ENCODE assay signal across 8 mouse cellular contexts in the genomic region with DNA sequence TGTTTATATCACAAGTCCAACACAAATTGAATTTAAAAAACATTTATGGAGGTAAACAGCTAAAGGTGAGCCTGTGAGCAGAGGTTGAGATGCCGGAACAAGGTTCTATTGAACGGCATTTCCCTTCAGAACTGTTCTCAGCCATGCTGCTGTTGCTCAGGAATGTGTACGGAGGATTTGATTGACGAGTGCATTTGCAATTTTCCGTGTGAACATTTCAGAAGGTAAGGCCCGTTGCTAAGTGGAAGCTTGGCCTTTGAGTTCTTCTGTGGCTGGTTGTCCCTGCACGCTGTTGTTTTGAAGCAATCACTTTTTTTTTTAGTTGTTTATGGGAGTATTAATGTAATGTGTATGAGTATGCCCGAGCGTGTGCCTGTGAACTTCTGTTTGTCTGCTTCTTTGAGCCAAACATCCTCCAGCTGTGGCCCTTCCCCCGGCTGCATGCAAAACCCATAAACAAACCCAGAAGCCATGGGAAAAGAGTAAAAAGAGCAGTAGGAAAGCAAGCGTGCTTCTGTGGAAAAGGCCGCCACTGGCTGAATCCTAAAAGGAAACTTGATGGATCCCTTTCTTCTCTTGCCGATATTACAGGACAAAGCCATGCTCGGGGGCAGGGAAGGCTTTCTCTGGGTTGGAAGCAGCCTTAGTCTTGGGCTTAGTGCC.
DNase-seq lines count a peak whose midpoint lies in the region; ATAC-seq lines count a peak whose summit lies in the region.

No protein-coding gene starts in this region.

- peak overlapping the region; percentile 37; the same call in 1 of the 2 replicates for H3K9ac ChIP-seq in embryonic facial prominence, embryonic 14.5 days (ENCODE audit: low read depth, low read length)
- H3K9ac ChIP-seq in hindbrain, embryonic 12.5 days: no peak overlapping the region; the same call in 1 of the 2 replicates

- peak overlapping the region; percentile 48 for H3K4me2 ChIP-seq in embryonic facial prominence, embryonic 14.5 days (ENCODE audit: low read depth, low read length)
- H3K4me2 ChIP-seq in hindbrain, embryonic 12.5 days (replicated peaks): peak overlapping the region; percentile 29

- no peaks in the 10 kb centered on the region for H3K9me3 ChIP-seq in embryonic facial prominence, embryonic 14.5 days (ENCODE audit: control insufficient read depth, low read length)
- H3K9me3 ChIP-seq in hindbrain, embryonic 12.5 days (replicated peaks): no peaks in the 10 kb centered on the region

- 6% methylated on average over 14 of the region's 14 CpGs for WGBS in embryonic facial prominence, embryonic 14.5 days
- WGBS in hindbrain, embryonic 12.5 days: 7% methylated on average over 14 of the region's 14 CpGs

- H3K36me3 ChIP-seq in embryonic facial prominence, embryonic 14.5 days (ENCODE audit: control insufficient read depth, insufficient read depth, low read length): no peaks in the 10 kb centered on the region
- no peaks in the 10 kb centered on the region for H3K36me3 ChIP-seq in hindbrain, embryonic 12.5 days

- peak; percentile 39 for DNase-seq in adipocyte (ENCODE audit: low spot score)
- no peak for DNase-seq in embryonic facial prominence, embryonic 14.5 days (ENCODE audit: low spot score)
- DNase-seq in lung, postnatal 36 days: peak; percentile 63
- DNase-seq in natural killer cell, adult 2 months (ENCODE audit: low spot score in 2 of 2): no peak
- DNase-seq in right cerebral cortex, postnatal 4 days: no peak
- no peak for DNase-seq in adrenal gland, adult 18-20 months (ENCODE audit: low spot score in 2 of 2)
- DNase-seq in urinary bladder, postnatal 14 days (ENCODE audit: low spot score): no peak

- H3K27ac ChIP-seq in embryonic facial prominence, embryonic 14.5 days (replicated peaks; ENCODE audit: low read depth, low read length): peak overlapping the region; percentile 72
- peak overlapping the region; percentile 84 for H3K27ac ChIP-seq in hindbrain, embryonic 12.5 days

- ATAC-seq in embryonic facial prominence, embryonic 14.5 days (ENCODE audit: low read depth): no peak
- ATAC-seq in hindbrain, embryonic 12.5 days (ENCODE audit: low FRiP score): no peak

- H3K4me1 ChIP-seq in embryonic facial prominence, embryonic 14.5 days (ENCODE audit: control insufficient read depth, insufficient read depth, low read length): peaks cover 24% of the 10 kb centered on the region
- peaks cover 66% of the 10 kb centered on the region for H3K4me1 ChIP-seq in hindbrain, embryonic 12.5 days

- H3K4me3 ChIP-seq in embryonic facial prominence, embryonic 14.5 days (ENCODE audit: low read depth, low read length): 0 out of 2 replicates have a peak overlapping the region, but pooled peaks have one; percentile 8
- no peak overlapping the region for H3K4me3 ChIP-seq in hindbrain, embryonic 12.5 days

- no peaks in the 10 kb centered on the region for H3K27me3 ChIP-seq in embryonic facial prominence, embryonic 14.5 days (replicated peaks; ENCODE audit: control insufficient read depth, insufficient read depth, low read length)
- no peaks in the 10 kb centered on the region for H3K27me3 ChIP-seq in hindbrain, embryonic 12.5 days

Comparison
In these comparisons a context has a peak if more than half of its experiments do, and no peak if none do; other contexts are left out.
1. DNase-seq: peak in adipocyte (single experiment) and lung, postnatal 36 days (single experiment); none in embryonic facial prominence, embryonic 14.5 days (single experiment), natural killer cell, adult 2 months (0 of 2), right cerebral cortex, postnatal 4 days (single experiment), adrenal gland, adult 18-20 months (0 of 2) and urinary bladder, postnatal 14 days (single experiment).